Mouse (Mus musculus) kidney, adult 2 months (tissue): ENCODE measurements around the gene Xrcc5. TPM values are rescaled to one million over a fixed set of nuclear protein-coding genes. Genes with fewer than 3 reads are reported as not detected.

ENCODE experiments used
- DNase-seq: peaks from one replicate; pipeline ENCODE4 v3.0.0; 2021
- H3K27ac ChIP-seq: fragments of 200-500 bp; 2 replicates; pipeline ENCODE4 v1.5.1; 2012; ENCODE audit warnings: low read depth, low read length, control low read depth, inconsistent platforms; ENCODE audit not compliant: insufficient read depth
- H3K27me3 ChIP-seq: fragments of 200-500 bp; replicated peaks from 2 replicates; pipeline ENCODE4 v1.6.1; 2012; ENCODE audit warnings: mild to moderate bottlenecking, moderate library complexity, low read length, inconsistent platforms; ENCODE audit not compliant: control insufficient read depth, insufficient read depth
- H3K36me3 ChIP-seq: fragments of 200-500 bp; 2 replicates; pipeline ENCODE4 v1.6.1; 2012; ENCODE audit warnings: mild to moderate bottlenecking, moderate library complexity, low read length, inconsistent platforms; ENCODE audit not compliant: control insufficient read depth, insufficient read depth
- H3K4me1 ChIP-seq: fragments of 200-500 bp; 2 replicates; pipeline ENCODE4 v1.6.1; 2011; ENCODE audit warnings: low read length; ENCODE audit not compliant: control insufficient read depth, insufficient read depth
- H3K4me3 ChIP-seq: fragments of 200-500 bp; 2 replicates; pipeline ENCODE4 v1.5.1; 2011; ENCODE audit warnings: mild to moderate bottlenecking, low read depth, low read length, control low read depth; ENCODE audit not compliant: insufficient read depth
- CTCF ChIP-seq: fragments of 200-500 bp; conservative IDR thresholded peaks from 2 replicates; pipeline ENCODE4 v1.5.1; 2011; ENCODE audit warnings: low read depth, mild to moderate bottlenecking, control low read depth, low read length, moderate library complexity, mixed read lengths; ENCODE audit not compliant: insufficient read depth, insufficient read length
- POLR2A ChIP-seq: fragments of 200-500 bp; IDR thresholded peaks from one replicate; pipeline ENCODE4 v1.6.1; 2011; ENCODE audit warnings: low read depth, low read length, control low read depth
- WGBS: fragments of 180-500 bp; shearing (Covaris S2); methylation state at CpG from one replicate; pipeline ENCODE4 v1.1.7; 2018; 5-methylcytosine and 5-hydroxymethylcytosine counted together
- polyA plus RNA-seq: library from polyadenylated mRNA; depleted of rRNA; stranded (reverse); fragments of >200 nt; gene quantifications from 2 replicates; pipeline ENCODE4 v1.2.3, GENCODE M21; 2012

The Xrcc5 gene
- polyA plus RNA-seq, 1 experiment: 11.4 TPM

GRCm38 (mm10) chr1:72338341-72338740 is 31.1 kb downstream of the Xrcc5 start:
- Histone ChIP-seq H3K27ac (peak overlapping the region; percentile 46; the same call in 1 of the 2 replicates), H3K4me1 (peaks cover 6% of the 10 kb centered on the region; the same call in 1 of the 2 replicates), H3K27me3 (no peaks in the 10 kb centered on the region), H3K4me3 (no peak overlapping the region), H3K36me3 (peaks cover 2% of the 10 kb centered on the region)
- DNase-seq: peak; percentile 64
- TF ChIP-seq POLR2A (no peak), CTCF (no peak)
- WGBS: 67% methylated on average over 5 of the region's 5 CpGs

- no peak for TF ChIP-seq CTCF
- no peak for TF ChIP-seq POLR2A
- DNase-seq: no peak
- Histone ChIP-seq H3K4me1 (no peaks in the 10 kb centered on the region), H3K4me3 (no peak overlapping the region), H3K27ac (no peak overlapping the region), H3K27me3 (no peaks in the 10 kb centered on the region), H3K36me3 (peaks cover 2% of the 10 kb centered on the region)
- 73% methylated on average over 6 of the region's 6 CpGs for WGBS
These were observed 40.7 kb downstream of the Xrcc5 start for GRCm38 (mm10) chr1:72347873-72348272.

GRCm38 (mm10) chr1:72354856-72355255 is 47.6 kb downstream of the Xrcc5 start:
- 57% methylated on average over 2 of the region's 2 CpGs for WGBS
- Histone ChIP-seq H3K36me3 (no peaks in the 10 kb centered on the region; the same call in 1 of the 2 replicates), H3K4me3 (no peak overlapping the region), H3K27me3 (no peaks in the 10 kb centered on the region), H3K27ac (peak overlapping the region; percentile 70; the same call in 1 of the 2 replicates), H3K4me1 (peaks cover 4% of the 10 kb centered on the region; the same call in 1 of the 2 replicates)
- TF ChIP-seq CTCF (no peak), POLR2A (no peak)
- DNase-seq: peak; percentile 55

- no peak for DNase-seq
- TF ChIP-seq CTCF: no peak
These were observed 51.0 kb downstream of the Xrcc5 start for GRCm38 (mm10) chr1:72358216-72358615.

GRCm38 (mm10) chr1:72359462-72359861 is 52.2 kb downstream of the Xrcc5 start:
- Histone ChIP-seq H3K36me3 (no peaks in the 10 kb centered on the region; the same call in 1 of the 2 replicates), H3K4me1 (peaks cover 3% of the 10 kb centered on the region; the same call in 1 of the 2 replicates), H3K27ac (no peak overlapping the region), H3K4me3 (no peak overlapping the region), H3K27me3 (no peaks in the 10 kb centered on the region)
- DNase-seq: no peak
- no peak for TF ChIP-seq POLR2A
- no peak for TF ChIP-seq CTCF
- WGBS: 85% methylated on average over 2 of the region's 2 CpGs

More at GRCm38 (mm10) chr1:72358216-72358615, 51.0 kb downstream of the Xrcc5 start:
- WGBS: 95% methylated on average over 2 of the region's 2 CpGs
- Histone ChIP-seq H3K36me3 (no peaks in the 10 kb centered on the region; the same call in 1 of the 2 replicates), H3K4me1 (peaks cover 4% of the 10 kb centered on the region; the same call in 1 of the 2 replicates), H3K27ac (no peak overlapping the region), H3K4me3 (no peak overlapping the region), H3K27me3 (no peaks in the 10 kb centered on the region)

- Histone ChIP-seq H3K27ac (no peak overlapping the region), H3K36me3 (no peaks in the 10 kb centered on the region; the same call in 1 of the 2 replicates), H3K4me3 (no peak overlapping the region), H3K27me3 (no peaks in the 10 kb centered on the region), H3K4me1 (no peaks in the 10 kb centered on the region)
- TF ChIP-seq POLR2A (no peak), CTCF (no peak)
- 92% methylated on average over 4 of the region's 4 CpGs for WGBS
- DNase-seq: no peak
These were observed 53.6 kb downstream of the Xrcc5 start for GRCm38 (mm10) chr1:72360809-72361208.

- Histone ChIP-seq H3K4me3 (no peak overlapping the region), H3K4me1 (no peaks in the 10 kb centered on the region), H3K36me3 (no peaks in the 10 kb centered on the region; the same call in 1 of the 2 replicates), H3K27me3 (no peaks in the 10 kb centered on the region), H3K27ac (no peak overlapping the region)
- 91% methylated on average over 8 of the region's 8 CpGs for WGBS
- no peak for TF ChIP-seq CTCF
- no peak for TF ChIP-seq POLR2A
- no peak for DNase-seq
These were observed 57.4 kb downstream of the Xrcc5 start for GRCm38 (mm10) chr1:72364661-72365060.

- Histone ChIP-seq H3K4me3 (no peak overlapping the region), H3K4me1 (no peaks in the 10 kb centered on the region), H3K27ac (no peak overlapping the region), H3K36me3 (no peaks in the 10 kb centered on the region; the same call in 1 of the 2 replicates), H3K27me3 (no peaks in the 10 kb centered on the region)
- TF ChIP-seq CTCF (no peak), POLR2A (no peak)
- 87% methylated on average over 1 of the region's 1 CpGs for WGBS
- no peak for DNase-seq
These were observed 65.3 kb downstream of the Xrcc5 start for GRCm38 (mm10) chr1:72372512-72372911.
